Mouse (Mus musculus) left cerebral cortex, postnatal 36 days (tissue): ENCODE results near the gene Cyb5r3. TPM values are rescaled to one million over a fixed set of nuclear protein-coding genes. Genes with fewer than 3 reads are reported as not detected.

ENCODE experiments used
- DNase-seq, 2 experiments: peaks; one replicate each; pipeline ENCODE4 v3.0.0; 2021 to 2022; ENCODE audit warnings: low spot score in 2 of 2, mixed read lengths in 1 of 2
- intact Hi-C: fragments of 180-260 bp; cut with DNase I; formaldehyde crosslinking; loops from one replicate; pipeline ENCODE4 v1.15.1; 2025
- total RNA-seq, 2 experiments: library from RNA; stranded (reverse); gene quantifications; 2 replicates each; pipeline ENCODE4 v1.2.3; 2021

The Cyb5r3 gene
- total RNA-seq, result 10 to 100 TPM; 59.1 to 62.8 TPM

DNA sequence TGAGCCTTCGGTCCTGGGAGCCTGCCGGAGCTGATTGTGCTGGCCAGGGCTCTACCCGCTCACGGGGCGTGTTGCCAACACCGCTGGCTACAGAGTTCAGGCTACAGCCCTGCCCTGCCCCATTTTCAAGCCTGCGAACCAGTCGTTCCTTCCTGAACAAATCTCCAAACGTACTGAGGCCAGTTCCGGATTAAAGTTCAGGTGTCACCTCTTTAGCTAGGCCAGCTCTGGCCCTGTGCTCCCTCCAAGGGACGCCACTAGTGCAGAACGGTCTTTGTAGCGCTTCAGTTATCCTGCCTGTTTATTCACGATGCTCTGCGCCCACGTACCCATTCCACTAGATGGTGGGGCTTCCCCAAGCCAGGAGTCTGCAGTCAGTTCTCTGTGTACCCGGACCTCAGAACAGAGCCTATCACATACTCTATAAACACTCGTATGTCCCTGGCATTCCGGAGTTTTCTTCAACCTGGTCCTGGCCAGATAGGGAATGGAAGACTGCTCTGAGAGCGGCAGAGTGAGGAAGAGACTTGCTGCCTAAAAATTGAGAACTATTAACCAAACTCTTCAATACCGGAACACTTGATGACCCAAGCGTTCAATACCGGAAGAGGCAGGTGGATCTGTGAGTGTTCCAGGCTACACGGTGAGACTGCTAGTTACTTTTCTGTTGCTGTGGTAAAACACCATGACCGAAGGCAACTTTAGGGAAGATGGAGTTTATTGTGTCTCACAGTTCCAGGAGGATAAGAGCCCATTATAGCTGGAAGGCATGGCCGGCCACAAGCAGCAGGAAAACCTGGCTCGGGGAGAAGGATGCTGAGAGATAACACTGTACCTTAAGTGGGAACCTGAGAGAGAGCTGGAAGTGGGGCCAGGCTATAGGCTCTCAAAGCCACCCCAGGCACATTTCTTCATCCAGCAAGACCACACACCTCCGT, at the start of gene Cyb5r3:
Cyb5r3 (minus strand) TSS at position 101 of the 938 bp plus-strand sequence.
- no peak for DNase-seq

DNA sequence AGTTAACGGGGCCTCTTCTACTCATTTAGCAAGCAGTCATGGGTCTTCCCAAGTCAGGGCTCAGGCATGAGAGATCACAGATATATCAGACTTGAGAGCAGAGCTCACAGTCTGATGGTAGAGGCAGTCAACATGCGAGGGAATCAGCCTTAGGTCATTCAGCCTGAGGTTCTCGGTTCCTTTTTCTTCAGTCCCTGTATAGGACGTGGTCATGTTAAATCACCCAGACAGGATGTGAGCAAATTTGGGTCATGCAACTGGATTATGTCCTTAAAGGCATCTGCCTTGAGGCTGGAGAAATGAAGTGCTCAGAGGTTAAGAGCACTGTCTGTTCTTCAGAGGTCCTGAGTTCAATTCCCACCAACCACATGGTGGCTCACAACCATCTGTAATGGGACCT, 49.3 kb upstream of the Cyb5r3 start:
- intact Hi-C loops, result no loop called here
- DNase-seq, result no peak

More for the DNA sequence above, at the start of gene Cyb5r3:
- intact Hi-C loops, result no loop called here

DNA sequence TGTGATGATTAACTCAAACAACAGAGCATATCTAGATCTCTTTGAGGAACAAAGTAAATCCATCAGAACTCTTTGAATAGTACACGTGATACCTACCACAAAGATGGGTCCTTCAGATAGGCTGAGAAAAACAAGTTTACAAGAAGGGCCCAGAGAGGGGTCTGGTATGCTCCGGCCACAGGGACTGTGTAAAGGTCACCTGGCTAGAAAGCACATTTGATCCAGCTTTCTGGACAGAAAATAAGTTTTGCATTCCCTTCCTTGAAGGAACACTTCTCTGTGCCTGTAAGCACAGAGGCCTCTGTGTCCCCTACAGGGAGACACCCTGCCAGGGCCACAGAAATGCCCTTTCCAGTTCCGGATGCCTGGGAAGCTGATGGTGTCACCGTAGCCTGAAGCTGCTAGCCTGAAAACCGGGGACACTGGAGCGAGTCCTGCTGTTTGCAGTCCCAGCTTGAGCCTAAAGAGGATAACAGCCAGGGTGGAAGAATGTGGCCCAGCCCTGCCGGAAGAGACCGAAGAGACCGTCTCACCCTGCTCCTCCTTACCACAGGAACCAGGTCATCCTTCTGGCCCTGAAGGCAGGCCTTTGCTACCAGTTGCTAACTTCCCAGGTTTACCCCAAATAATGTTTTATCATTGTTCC, 48.1 kb upstream of the Cyb5r3 start:
- intact Hi-C loops, result no loop called here
- DNase-seq, result no peak

DNA sequence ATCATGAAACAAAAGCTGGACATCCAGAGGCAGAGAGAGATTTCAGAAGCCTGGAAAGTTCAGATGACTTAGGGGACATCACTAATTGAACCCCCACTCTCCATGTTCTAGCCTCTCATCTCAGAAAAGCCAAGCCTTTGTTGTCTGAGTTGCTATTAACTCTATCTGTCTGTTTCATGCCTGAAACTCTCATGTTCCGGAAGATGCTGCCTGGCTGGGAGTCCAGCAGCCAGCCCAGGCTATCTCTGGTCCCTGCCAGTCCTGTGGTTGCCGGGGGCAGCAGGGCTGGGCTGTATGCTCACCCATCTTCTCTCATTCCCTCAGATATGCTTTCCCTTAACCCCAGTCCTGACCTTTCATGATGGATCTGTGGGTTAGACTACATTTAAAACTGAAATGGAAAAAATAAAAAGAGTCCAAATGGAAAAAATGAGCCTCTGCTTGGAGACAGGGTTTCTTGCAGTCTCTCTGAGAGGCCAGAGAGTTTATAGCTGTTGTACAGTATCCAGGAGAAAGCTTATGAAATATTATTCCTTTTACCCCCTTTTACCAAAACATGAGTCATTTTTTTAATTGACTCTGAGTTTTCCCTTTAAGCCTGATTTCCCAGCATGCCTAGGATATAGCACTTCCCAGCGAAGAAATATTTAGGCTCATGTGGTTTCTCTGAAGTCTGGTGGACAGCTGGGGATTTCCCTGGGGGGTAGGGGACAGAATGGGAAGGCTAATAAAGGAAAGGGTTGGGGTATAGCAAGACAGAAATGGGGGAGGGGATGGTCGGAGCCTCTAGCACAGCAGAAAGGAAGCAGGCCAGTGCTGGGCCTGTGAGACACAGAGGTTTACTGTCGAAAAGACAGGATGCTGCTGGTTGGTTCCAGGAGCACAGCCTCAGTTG, 43.2 kb upstream of the Cyb5r3 start:
- DNase-seq, result no peak
- intact Hi-C loops, result no loop called here

DNA sequence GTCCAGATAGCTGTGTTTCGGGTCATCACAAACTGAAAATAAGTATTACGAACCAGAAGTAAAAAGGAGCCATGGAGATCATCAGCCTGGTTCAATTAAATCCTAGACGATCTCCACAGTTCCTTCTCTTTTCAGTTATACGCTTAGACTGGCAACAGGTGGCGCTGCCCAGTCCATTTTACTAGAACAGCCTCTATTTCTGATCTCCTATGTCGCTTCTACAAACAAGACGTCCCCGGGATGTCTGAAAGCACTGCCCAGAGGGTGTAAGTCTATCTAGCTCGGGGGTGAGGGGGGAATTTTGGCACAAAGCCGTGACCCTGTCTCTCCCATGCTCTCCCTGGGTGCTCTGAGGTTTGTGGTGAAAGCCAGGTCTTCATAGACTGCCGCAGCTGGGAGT, 37.8 kb upstream of the Cyb5r3 start:
- intact Hi-C loops, result loop anchor here (5.0 kb wide), 2 partner anchors 107 to 307 kb away; no protein-coding TSS in a partner anchor
- peak in 1 of 2 experiments; percentile 27 for DNase-seq

DNA sequence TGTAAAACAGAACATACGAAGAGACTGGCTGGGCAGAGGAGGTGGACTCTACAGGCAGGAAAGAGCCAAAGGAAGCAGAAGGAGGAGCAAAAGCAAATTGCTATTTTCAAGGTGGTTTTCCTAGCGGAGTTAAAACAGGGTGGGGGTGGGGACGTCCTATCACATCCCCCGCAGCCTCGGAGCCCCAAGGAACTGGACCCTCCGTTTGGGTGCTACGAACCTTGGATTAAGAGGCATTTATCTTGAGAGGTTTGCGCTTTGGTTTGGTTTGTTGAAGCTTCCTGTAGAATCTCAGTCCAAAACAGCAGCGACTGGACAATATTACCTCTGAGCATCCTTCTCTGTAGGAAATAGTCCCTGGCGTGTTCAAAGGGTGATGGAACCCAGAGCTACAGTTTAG, 37.3 kb upstream of the Cyb5r3 start:
- DNase-seq, result no peak
- intact Hi-C loops, result loop anchor here (5.0 to 10.0 kb wide), 4 partner anchors 108 to 405 kb away; no protein-coding TSS in a partner anchor

DNA sequence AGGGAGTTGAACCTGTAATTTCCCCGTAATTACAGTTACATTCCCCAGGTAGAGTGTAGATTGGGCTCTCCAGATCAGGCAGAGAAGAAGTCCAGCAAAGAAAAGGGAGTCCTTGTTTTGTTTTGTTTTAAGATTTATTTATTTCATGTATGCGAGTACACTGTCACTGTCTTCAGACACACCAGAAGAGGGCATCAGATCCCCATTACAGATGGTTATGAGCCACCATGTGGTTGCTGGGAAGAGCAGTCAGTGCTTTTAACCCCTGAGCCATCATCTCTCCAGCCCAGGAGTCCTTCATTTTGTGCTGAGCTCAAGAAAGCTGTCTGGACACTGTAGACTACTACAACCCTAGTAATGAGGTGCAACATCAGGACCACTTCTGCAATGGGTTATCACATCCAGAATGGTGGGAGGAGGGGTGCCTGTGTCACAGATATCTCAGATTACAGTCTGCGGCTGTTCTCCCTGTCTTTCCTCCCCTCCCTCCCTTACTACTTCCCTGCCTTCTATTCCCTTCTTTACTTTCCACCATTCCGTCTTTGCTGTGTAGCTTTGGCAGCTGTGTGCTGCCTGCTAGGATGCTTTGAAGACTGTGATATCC, 36.8 kb upstream of the Cyb5r3 start:
- intact Hi-C loops, result loop anchor here (5.0 to 10.0 kb wide), 2 partner anchors 158 to 404 kb away; no protein-coding TSS in a partner anchor
- DNase-seq, result no peak

DNA sequence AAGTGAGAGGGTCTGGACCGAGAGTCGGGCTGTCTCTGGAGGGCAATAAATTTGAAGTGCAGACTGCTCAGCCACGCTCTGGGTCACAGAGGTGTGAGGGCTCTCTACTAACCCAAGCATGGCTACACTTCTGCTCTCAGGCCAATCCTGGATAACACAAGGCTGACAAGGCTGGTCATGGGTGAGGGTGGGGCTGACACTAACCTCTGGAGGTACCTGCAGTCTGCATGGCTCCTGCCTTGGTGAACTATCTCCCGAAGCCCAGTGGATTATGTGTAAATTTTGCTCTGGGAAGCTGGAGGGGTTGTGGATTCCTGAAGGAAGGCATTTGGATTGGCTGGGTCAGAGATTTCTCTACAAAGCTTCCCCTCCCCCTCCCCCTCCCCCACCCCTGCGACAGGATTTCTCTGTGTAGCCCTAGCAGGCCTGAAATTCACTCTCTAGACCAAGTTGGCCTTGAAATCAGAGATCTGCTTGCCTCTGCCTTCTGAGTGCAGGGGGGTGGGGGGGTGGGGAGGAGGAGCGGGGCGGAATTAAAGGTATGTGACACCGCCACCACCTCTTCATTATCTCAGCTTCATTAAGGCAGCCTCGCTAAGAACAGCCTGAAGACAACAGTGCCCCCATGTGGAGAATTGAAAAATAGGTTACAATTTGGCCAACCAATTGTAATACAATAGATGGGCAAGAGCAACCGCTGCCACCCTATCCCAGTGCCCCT, 32.5 kb upstream of the Cyb5r3 start:
- DNase-seq, result peak in 1 of 2 experiments; percentile 33
- intact Hi-C loops, result loop anchor here (5.0 to 10.0 kb wide), 2 partner anchors 162 to 400 kb away; no protein-coding TSS in a partner anchor

DNA sequence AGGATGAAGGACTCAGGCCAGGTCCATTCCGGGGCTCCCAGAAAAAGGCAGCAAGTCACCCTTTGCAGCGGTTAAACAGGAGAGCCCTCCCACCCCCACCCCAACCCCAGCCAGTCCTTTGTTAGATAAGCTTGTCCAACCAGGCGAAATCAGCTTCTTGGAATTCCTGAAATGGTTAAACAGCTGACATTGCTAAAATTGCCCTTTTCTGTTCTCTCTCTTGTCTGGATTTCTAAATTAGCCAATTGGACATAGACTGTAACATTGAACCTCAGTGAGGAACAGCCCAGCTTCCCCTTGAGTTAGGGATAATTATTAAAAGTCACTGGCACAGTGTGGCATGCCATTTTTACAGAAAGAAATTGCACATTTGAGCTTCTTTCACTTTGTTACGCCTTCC, 30.0 kb upstream of the Cyb5r3 start:
- DNase-seq, result no peak
- intact Hi-C loops, result loop anchor here (10.0 kb wide), 1 partner anchor 398 kb away; no protein-coding TSS in a partner anchor

DNA sequence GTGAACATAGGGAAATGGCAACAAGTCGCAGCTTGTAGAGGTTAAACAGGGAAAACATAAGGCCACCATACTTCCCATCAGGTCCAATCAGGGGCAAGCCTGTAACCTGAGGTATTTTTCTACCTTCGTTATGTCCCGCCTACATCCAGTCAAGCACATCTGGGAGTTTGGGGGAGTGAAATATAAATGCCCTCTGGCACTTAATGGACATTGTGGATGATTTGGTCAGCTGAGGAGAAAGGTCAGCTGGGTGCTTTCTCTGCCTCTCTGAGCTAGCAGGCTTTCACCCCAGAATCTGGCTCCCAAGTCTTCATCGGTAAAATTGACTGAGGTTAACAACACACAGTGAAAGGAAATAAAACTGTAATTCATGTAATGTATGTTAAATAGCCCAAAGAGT, 21.0 kb upstream of the Cyb5r3 start:
- intact Hi-C loops, result no loop called here
- DNase-seq, result no peak

DNA sequence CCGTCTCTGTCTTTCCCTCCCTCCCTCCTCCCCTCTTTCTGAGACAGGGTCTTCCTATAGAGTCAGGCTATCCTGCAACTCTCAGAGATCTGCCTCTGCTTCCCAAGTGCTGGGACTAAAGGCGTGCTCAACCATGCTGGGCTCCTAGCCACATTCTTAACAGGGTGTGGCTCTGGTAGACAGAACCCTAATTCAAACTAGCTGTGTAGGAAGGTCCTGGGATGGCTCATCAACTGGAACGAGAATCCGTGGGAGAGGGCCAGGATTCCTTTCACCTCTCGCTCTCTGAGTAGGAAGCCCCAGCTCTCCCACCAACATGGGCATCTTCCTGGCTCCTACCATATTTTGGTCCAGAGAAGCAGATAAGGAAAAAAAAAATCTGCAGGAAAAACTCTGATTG, 10.0 kb upstream of the Cyb5r3 start:
- DNase-seq, result no peak
- intact Hi-C loops, result no loop called here

DNA sequence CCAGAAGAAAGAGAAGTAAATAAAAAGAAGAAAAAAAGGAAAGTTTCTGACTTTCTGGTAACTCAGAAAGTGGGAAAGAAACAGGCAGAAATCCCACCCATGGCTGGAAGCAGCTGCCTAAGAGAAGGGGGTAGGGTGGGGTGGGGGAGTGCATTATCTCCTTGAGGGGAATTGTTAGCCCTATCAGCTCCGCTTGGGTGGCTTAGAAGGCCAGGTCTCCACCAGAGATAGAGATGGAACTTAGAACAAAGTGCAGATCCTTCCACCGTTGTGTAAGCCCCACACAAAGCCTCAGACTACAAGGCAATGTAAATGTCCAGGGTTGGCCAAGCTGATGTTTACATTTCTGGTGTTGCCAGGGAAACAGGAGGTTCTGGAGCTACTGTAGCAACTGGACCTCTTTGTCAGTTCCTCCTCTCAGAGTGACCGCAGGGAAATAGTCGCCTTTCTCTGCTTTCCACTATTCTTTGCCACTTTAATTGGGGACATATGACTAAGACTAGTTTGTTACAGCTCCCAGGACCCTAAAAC, 9.5 kb upstream of the Cyb5r3 start:
- DNase-seq, result no peak
- intact Hi-C loops, result no loop called here

DNA sequence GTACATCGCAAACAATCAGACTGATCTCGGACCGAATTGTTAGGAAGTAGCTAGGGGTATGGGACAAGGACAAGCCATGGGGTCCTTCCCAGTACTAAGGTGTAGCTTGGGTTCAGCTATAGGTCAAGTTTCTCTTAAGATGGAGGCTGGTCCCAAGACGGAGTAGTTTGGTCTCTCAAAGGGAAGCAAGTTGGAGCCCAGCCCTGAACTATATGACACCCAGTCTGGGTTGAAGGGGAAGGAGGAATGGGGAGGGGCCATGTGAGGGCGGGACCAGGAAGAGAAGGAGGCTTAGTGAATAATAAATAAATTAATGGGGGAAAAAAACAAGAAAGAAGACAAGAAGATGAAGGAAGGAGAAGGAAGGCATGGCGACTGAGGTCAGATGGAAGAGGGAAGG, 7.6 kb upstream of the Cyb5r3 start:
- DNase-seq, result no peak
- intact Hi-C loops, result no loop called here

DNA sequence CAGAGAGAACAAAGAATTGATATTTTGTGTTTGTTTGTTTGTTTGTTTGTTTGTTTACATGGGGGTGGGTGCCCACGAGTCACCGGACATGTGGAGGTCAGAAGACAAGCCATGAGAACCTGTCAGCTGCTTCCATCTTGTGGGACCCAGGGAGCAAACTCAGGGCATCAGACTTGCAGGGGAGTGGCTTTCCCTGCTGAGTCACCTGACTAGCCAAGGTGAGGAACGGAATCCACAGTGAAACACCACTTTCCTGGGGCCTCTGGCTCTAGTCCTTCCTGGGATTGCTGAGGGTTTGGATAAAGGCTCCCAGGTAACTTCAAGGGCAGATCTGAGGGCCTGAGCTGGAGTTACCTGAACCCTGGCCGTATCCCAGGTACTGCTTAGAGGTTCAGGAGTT, 4.3 kb upstream of the Cyb5r3 start:
- DNase-seq, result no peak
- intact Hi-C loops, result no loop called here

DNA sequence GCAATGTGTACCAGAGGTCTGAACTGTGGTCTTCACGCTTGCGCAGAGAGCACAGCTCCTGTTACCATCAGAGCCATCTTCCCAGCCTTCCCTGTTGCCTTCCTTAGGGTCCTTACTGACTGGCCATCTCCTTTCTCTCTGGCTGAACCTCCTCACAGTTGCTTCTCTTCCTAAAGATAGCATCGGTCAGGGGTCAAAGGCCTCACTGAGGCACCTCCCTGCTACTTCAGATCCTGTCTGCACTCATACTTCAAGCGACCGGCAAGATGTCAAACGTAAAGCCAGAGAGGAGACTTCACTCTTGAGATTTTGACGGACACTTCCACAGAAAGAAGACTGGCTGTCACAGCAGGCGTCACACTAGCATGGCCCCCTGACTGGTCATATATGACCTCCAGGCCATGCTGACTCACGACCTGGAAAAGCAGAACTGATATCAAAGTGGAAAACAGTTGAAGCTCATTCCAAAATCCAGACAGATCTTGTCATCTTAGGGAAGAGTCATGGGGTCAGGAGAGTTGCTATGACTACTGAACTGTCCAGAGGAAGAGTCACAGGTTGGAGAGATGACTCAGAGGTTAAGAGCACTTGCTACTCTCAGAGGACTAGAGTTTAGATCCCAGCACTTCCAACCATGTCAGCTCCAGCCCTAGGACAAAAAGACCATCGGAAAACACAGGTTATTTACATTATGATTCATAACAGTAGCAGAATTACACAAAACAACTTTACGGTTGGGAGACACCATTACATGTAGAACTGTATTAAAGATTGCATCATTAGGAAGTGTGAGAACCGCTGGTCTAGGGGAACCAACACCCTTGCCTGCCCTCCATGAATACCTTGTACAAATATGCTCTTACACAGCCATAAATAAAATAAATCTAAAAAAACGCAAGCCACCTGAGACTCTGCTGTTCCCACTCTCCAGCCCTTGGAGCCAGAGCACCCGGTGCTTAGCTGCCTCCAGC, 1.8 kb upstream of the Cyb5r3 start:
- intact Hi-C loops, result no loop called here
- no peak for DNase-seq

DNA sequence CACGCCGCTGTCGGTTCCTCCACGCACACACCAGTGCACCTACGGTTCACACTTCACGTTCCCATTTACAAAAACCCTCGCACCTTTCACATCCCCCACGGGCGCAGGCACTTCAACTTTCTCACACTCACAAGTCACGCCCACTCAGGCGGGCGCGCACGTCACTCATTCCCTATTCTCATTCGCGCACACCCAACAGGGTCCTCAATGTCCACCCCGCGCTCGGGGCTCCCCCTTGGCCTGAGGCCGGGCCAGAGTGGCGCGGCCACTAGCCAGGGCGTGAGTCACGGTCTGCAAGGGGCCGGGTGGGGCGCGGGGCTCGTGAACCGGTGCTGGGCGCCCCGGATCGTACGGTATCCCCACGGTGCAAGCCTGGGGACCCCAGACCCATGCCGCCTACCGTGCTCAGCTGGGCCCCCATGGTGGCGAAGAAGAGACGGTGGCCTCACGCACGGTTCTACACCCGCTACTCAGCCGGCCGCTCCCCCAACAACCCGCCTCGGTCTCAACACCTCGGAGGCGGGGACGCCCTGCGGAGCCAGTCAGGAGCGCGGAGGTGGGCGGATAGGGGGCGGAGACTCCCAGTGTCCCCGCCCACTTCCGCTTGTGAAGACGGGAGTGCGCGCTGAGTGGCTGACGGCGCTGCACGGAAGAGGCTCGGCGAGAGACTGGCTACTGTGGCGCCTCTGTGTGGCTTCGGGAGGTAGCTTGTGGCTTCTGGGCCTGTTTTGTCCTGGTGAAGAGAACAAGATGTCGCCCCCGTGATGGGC, 495 bp downstream of the Cyb5r3 start:
- intact Hi-C loops, result no loop called here
- peak; percentile 94 to 97 for DNase-seq
